18 mouse cellular contexts compared by ENCODE assay signal in genomic region chr4:43546375-43547047, GRCm38 (mm10). TPM values are rescaled to one million over a fixed set of nuclear protein-coding genes. Genes with fewer than 3 reads are reported as not detected.
A peak's percentile ranks its signal among the peaks of the same experiment; 100 is the strongest.
DNase-seq lines count a peak whose midpoint lies in the region; ATAC-seq lines count a peak whose summit lies in the region.
"Had no signal": no experiment of that assay in that cellular context is flagged by ENCODE, and none has a peak within 500 bp of the region (broad histone marks: within the 10 kb centered on the region; RNA-seq: fewer than 3 reads in every experiment).

No protein-coding gene starts in this region.

- intact Hi-C loops in heart, postnatal 10 days (cut with DNase I): no loop called here

- DNase-seq in heart, postnatal 10 days: peak; percentile 34 to 39
- DNase-seq in heart, adult 8-10 months (ENCODE audit: low spot score): no peak
- peak; percentile 48 for DNase-seq in kidney, postnatal 14 days
- DNase-seq in kidney, postnatal 10 days: no peak
- DNase-seq in adrenal gland, postnatal 14 days: peak; percentile 82
- peak; percentile 67 to 69 for DNase-seq in kidney, postnatal 36 days
- DNase-seq: B cell, adult 2 months; cerebellum, adult 18-20 months; cerebellum, postnatal 14 days; forebrain, postnatal 0 days; gastrocnemius, postnatal 36 days; layer of hippocampus, postnatal 36 days; lung, adult 18-20 months; lung, postnatal 10 days; thymus, postnatal 25 days had no signal

- ATAC-seq in erythroblast, adult 5-6 weeks (replicated peaks; ENCODE audit: low FRiP score, poor library complexity, severe bottlenecking): no peak
- ATAC-seq: forebrain, postnatal 0 days; liver, embryonic 12.5 days; Patski had no signal

RNA-seq across cellular contexts. Expression of gene Creb3, which starts 15.6 kb away (rescaled TPM):
- 10 to 100 TPM; 57.2 to 61.8 TPM for total RNA-seq in heart, postnatal 10 days (2021)
- 10 to 100 TPM; 39.7 to 48.8 (median 43.2) TPM for total RNA-seq in heart, adult 8-10 months (2022)
- 108 and 117 TPM in 2 replicates for total RNA-seq in adrenal gland, postnatal 14 days (2021)
- 1.7 and 6.7 TPM in 2 replicates for total RNA-seq in erythroblast, adult 5-6 weeks (2015; ENCODE audit: low replicate concordance)
- 35.8 and 52.6 TPM in 2 replicates for total RNA-seq in erythroblast, adult 5-6 weeks (2017; ENCODE audit: low replicate concordance)

RNA-seq across cellular contexts. Expression of gene Tln1, which starts 16.0 kb away (rescaled TPM):
- 100 to 1,000 TPM; 147 to 167 TPM for total RNA-seq in heart, postnatal 10 days (2021)
- total RNA-seq in heart, adult 8-10 months (2022): 100 to 1,000 TPM in 2 of 4 experiments, 10 to 100 TPM in 2; 96.1 to 117 (median 101) TPM
- total RNA-seq in adrenal gland, postnatal 14 days (2021): 201 and 213 TPM in 2 replicates
- 47.8 and 86.3 TPM in 2 replicates for total RNA-seq in erythroblast, adult 5-6 weeks (2015; ENCODE audit: low replicate concordance)
- 197 and 262 TPM in 2 replicates for total RNA-seq in erythroblast, adult 5-6 weeks (2017; ENCODE audit: low replicate concordance)

RNA-seq across cellular contexts. Expression of gene Tpm2, which starts 22.9 kb away (rescaled TPM):
- 10 to 100 TPM; 55.5 to 57.3 TPM for total RNA-seq in heart, postnatal 10 days (2021)
- total RNA-seq in heart, adult 8-10 months (2022): 10 to 100 TPM; 25.4 to 34.9 (median 31.1) TPM
- 84.5 and 88.0 TPM in 2 replicates for total RNA-seq in adrenal gland, postnatal 14 days (2021)
- not detected in 2 replicates for total RNA-seq in erythroblast, adult 5-6 weeks (2015; ENCODE audit: low replicate concordance)
- 3.3 and 4.9 TPM in 2 replicates for total RNA-seq in erythroblast, adult 5-6 weeks (2017; ENCODE audit: low replicate concordance)

RNA-seq across cellular contexts. Expression of gene Rgp1, which starts 32.0 kb away (rescaled TPM):
- 10 to 100 TPM; 42.1 to 45.5 TPM for total RNA-seq in heart, postnatal 10 days (2021)
- total RNA-seq in heart, adult 8-10 months (2022): 10 to 100 TPM; 31.3 to 39.6 (median 34.6) TPM
- 43.3 and 52.6 TPM in 2 replicates for total RNA-seq in adrenal gland, postnatal 14 days (2021)
- total RNA-seq in erythroblast, adult 5-6 weeks (2015; ENCODE audit: low replicate concordance): 8.6 and 10.6 TPM in 2 replicates
- 5.7 and 8.9 TPM in 2 replicates for total RNA-seq in erythroblast, adult 5-6 weeks (2017; ENCODE audit: low replicate concordance)

RNA-seq across cellular contexts. Expression of gene Gba2, which starts 32.2 kb away (rescaled TPM):
- 10 to 100 TPM; 15.4 to 15.6 TPM for total RNA-seq in heart, postnatal 10 days (2021)
- 10 to 100 TPM; 11.7 to 14.0 (median 13.0) TPM for total RNA-seq in heart, adult 8-10 months (2022)
- 11.7 and 15.0 TPM in 2 replicates for total RNA-seq in adrenal gland, postnatal 14 days (2021)
- 4.2 and 7.3 TPM in 2 replicates for total RNA-seq in erythroblast, adult 5-6 weeks (2015; ENCODE audit: low replicate concordance)
- total RNA-seq in erythroblast, adult 5-6 weeks (2017; ENCODE audit: low replicate concordance): 7.4 and 12.0 TPM in 2 replicates

Comparison
In these comparisons a context has a peak if more than half of its experiments do, and no peak if none do; other contexts are left out.
1. DNase-seq: peak in heart, postnatal 10 days (2 of 2), kidney, postnatal 14 days (single experiment), adrenal gland, postnatal 14 days (single experiment) and kidney, postnatal 36 days (2 of 2); none in heart, adult 8-10 months (single experiment) and kidney, postnatal 10 days (single experiment).
2. RNA of gene Tpm2, which starts 22.9 kb away (total RNA-seq): 84.5 to 88.0 TPM in adrenal gland, postnatal 14 days, 55.5 to 57.3 TPM in heart, postnatal 10 days and 25.4 to 34.9 TPM in heart, adult 8-10 months; 3.3 to 4.9 TPM in erythroblast, adult 5-6 weeks; every median in the first group is over 4 times any median in the second.